Mouse (Mus musculus): Measurements from ENCODE around the gene Ormdl2. TPM values are rescaled to one million over a fixed set of nuclear protein-coding genes. Genes with fewer than 3 reads are reported as not detected.
A peak's percentile ranks its signal among the peaks of the same experiment; 100 is the strongest.

The Ormdl2 gene
- total RNA-seq, 2 experiments from 2014 or later: 9.3 to 10.4 TPM

GRCm38 (mm10) chr10:128804271-128805091 is 17.0 kb downstream of the Ormdl2 start, which contains the start of gene Tmem198b:
TSS of gene Tmem198b (minus strand) at chr10:128804370.
- peak; percentile 69 to 83 for DNase-seq (ENCODE audit: low spot score in 2 of 2)

- DNase-seq (ENCODE audit: low spot score in 2 of 2): peak; percentile 74 to 77
Observed at GRCm38 (mm10) chr10:128803771-128804270, 17.6 kb downstream of the Ormdl2 start, which contains the start of gene Dnajc14. TSS of gene Dnajc14 (plus strand) at chr10:128804062.

GRCm38 (mm10) chr10:128803361-128803760 is 18.1 kb downstream of the Ormdl2 start:
- no peak for DNase-seq (ENCODE audit: low spot score in 2 of 2)

- DNase-seq (ENCODE audit: low spot score in 2 of 2): no peak
Observed at GRCm38 (mm10) chr10:128802956-128803355, 18.5 kb downstream of the Ormdl2 start.

- no peak for DNase-seq (ENCODE audit: low spot score in 2 of 2)
Observed at GRCm38 (mm10) chr10:128801981-128802495, 19.4 kb downstream of the Ormdl2 start.

- no peak for DNase-seq (ENCODE audit: low spot score in 2 of 2)
Observed at GRCm38 (mm10) chr10:128798676-128799075, 22.8 kb downstream of the Ormdl2 start.

- DNase-seq (ENCODE audit: low spot score in 2 of 2): peak in 1 of 2 experiments; percentile 44
Observed at GRCm38 (mm10) chr10:128795581-128795980, 25.9 kb downstream of the Ormdl2 start.

GRCm38 (mm10) chr10:128794391-128794790 is 27.1 kb downstream of the Ormdl2 start:
- no peak for DNase-seq (ENCODE audit: low spot score in 2 of 2)

- DNase-seq (ENCODE audit: low spot score in 2 of 2): no peak
Observed at GRCm38 (mm10) chr10:128793258-128793657, 28.2 kb downstream of the Ormdl2 start.

GRCm38 (mm10) chr10:128792041-128792440 is 29.4 kb downstream of the Ormdl2 start:
- DNase-seq (ENCODE audit: low spot score in 2 of 2): no peak

- DNase-seq (ENCODE audit: low spot score in 2 of 2): no peak
Observed at GRCm38 (mm10) chr10:128790398-128791124, 30.9 kb downstream of the Ormdl2 start, which contains the start of gene Mmp19. TSS of gene Mmp19 (plus strand) at chr10:128790910.

- no peak for DNase-seq (ENCODE audit: low spot score in 2 of 2)
Observed at GRCm38 (mm10) chr10:128780200-128780599, 41.2 kb downstream of the Ormdl2 start.

- no peak for DNase-seq (ENCODE audit: low spot score in 2 of 2)
Observed at GRCm38 (mm10) chr10:128779011-128779795, 42.2 kb downstream of the Ormdl2 start.

- no peak for DNase-seq (ENCODE audit: low spot score in 2 of 2)
Observed at GRCm38 (mm10) chr10:128778441-128778840, 43.0 kb downstream of the Ormdl2 start.

- no peak for DNase-seq (ENCODE audit: low spot score in 2 of 2)
Observed at GRCm38 (mm10) chr10:128773685-128774084, 47.8 kb downstream of the Ormdl2 start.

- no peak for DNase-seq (ENCODE audit: low spot score in 2 of 2)
Observed at GRCm38 (mm10) chr10:128772895-128773294, 48.5 kb downstream of the Ormdl2 start.

Other genes starting within 250 kb of the Ormdl2 start
- gene Erbb3, start 232.0 kb downstream of the Ormdl2 start, total RNA-seq (2021): 1 to 10 TPM; 7.1 to 7.5 TPM
- gene Rps26, start 194.9 kb downstream of the Ormdl2 start, total RNA-seq (2021): 100 to 1,000 TPM; 273 to 330 TPM
- gene Ikzf4, start 175.7 kb downstream of the Ormdl2 start, total RNA-seq (2021): 10 to 100 TPM; 15.5 to 16.5 TPM
- gene Suox, start 147.6 kb downstream of the Ormdl2 start, total RNA-seq (2021): 10 to 100 TPM; 12.8 to 13.9 TPM
- 100 to 1,000 TPM; 133 to 138 TPM for gene Rab5b, start 125.4 kb downstream of the Ormdl2 start, total RNA-seq (2021)
- gene Pmel, start 117.5 kb downstream of the Ormdl2 start, total RNA-seq (2021): under 1 TPM; 0.20 to 0.25 TPM
- 1 to 10 TPM; 1.4 to 2.6 TPM for gene Cdk2, start 116.6 kb downstream of the Ormdl2 start, total RNA-seq (2021)
- gene Dgka, start 76.8 kb downstream of the Ormdl2 start, total RNA-seq (2021): 10 to 100 TPM; 10.9 to 12.8 TPM
- gene Pym1, start 73.8 kb downstream of the Ormdl2 start, total RNA-seq (2021): 10 to 100 TPM; 25.1 to 26.2 TPM
- gene Mmp19, start 30.7 kb downstream of the Ormdl2 start, total RNA-seq (2021): under 1 TPM; 0.43 to 0.50 TPM
- gene Dnajc14, start 17.6 kb downstream of the Ormdl2 start, total RNA-seq (2021): 10 to 100 TPM; 63.8 to 64.8 TPM
- gene Tmem198b, start 17.3 kb downstream of the Ormdl2 start, total RNA-seq (2021): 1 to 10 TPM; 7.9 to 8.1 TPM
- gene Sarnp, start 4.3 kb downstream of the Ormdl2 start, total RNA-seq (2021): 10 to 100 TPM; 37.7 to 38.2 TPM
- 10 to 100 TPM; 18.2 to 18.9 TPM for gene Gdf11, start 70.1 kb upstream of the Ormdl2 start, total RNA-seq (2021)
- 10 to 100 TPM; 74.2 to 79.4 TPM for gene Cd63, start 79.3 kb upstream of the Ormdl2 start, total RNA-seq (2021)
- gene Rdh5, start 101.2 kb upstream of the Ormdl2 start, total RNA-seq (2021): 1 to 10 TPM; 7.1 to 8.1 TPM
- gene Bloc1s1, start 102.4 kb upstream of the Ormdl2 start, total RNA-seq (2021): 10 to 100 TPM; 94.9 to 98.7 TPM
- 10 to 100 TPM; 29.7 to 30.0 TPM for gene Itga7, start 112.2 kb upstream of the Ormdl2 start, total RNA-seq (2021)
- gene Mettl7b, start 139.3 kb upstream of the Ormdl2 start, total RNA-seq (2021): not detected
- not detected for gene Olfr9, start 167.8 kb upstream of the Ormdl2 start, total RNA-seq (2021)
- not detected for gene Olfr763, start 189.1 kb upstream of the Ormdl2 start, total RNA-seq (2021)
- not detected for gene Olfr764-ps1, start 218.3 kb upstream of the Ormdl2 start, total RNA-seq (2021)
- gene Olfr765, start 228.4 kb upstream of the Ormdl2 start, total RNA-seq (2021): not detected
- not detected for gene Olfr766-ps1, start 247.3 kb upstream of the Ormdl2 start, total RNA-seq (2021)